Mouse (Mus musculus) C2C12 (cell line): ENCODE results near the gene Stap2. TPM values are rescaled to one million over a fixed set of nuclear protein-coding genes. Genes with fewer than 3 reads are reported as not detected.

Experiments
- H3K27me3 ChIP-seq: one replicate; pipeline ENCODE4 v1.6.1; 2011; ENCODE audit not compliant: control insufficient read depth, insufficient read depth, insufficient read length
- H3K36me3 ChIP-seq: one replicate; pipeline ENCODE4 v1.6.1; 2011; ENCODE audit not compliant: control insufficient read depth, insufficient read depth
- H3K4me3 ChIP-seq: one replicate; pipeline ENCODE4 v1.5.1; 2011; ENCODE audit warnings: mild to moderate bottlenecking, control low read depth; ENCODE audit not compliant: poor library complexity, insufficient read depth, severe bottlenecking
- H3K79me2 ChIP-seq: one replicate; pipeline ENCODE4 v1.6.1; 2011; ENCODE audit not compliant: control insufficient read depth, insufficient read depth
- H3K79me3 ChIP-seq: one replicate; pipeline ENCODE4 v1.6.1; 2011; ENCODE audit warnings: low read depth, control low read depth
- H3ac ChIP-seq: one replicate; pipeline ENCODE3; 2011; ENCODE audit warnings: low read depth; ENCODE audit not compliant: control insufficient read depth, insufficient read length
- CEBPB ChIP-seq: IDR thresholded peaks from one replicate; pipeline ENCODE4 v1.6.1; 2011; ENCODE audit warnings: low read depth, mild to moderate bottlenecking, control low read depth, moderate library complexity
- CTCF ChIP-seq: IDR thresholded peaks from one replicate; pipeline ENCODE4 v1.5.1; 2011; ENCODE audit not compliant: control insufficient read depth, insufficient read depth, insufficient read length
- FOSL1 ChIP-seq: IDR thresholded peaks from one replicate; pipeline ENCODE4 v1.8.0; 2011; ENCODE audit warnings: mild to moderate bottlenecking, low read length; ENCODE audit not compliant: poor library complexity, insufficient read depth, severe bottlenecking
- MAX ChIP-seq: IDR thresholded peaks from one replicate; pipeline ENCODE4 v1.6.1; 2011; ENCODE audit warnings: mild to moderate bottlenecking, control low read depth
- MYOD1 ChIP-seq: IDR thresholded peaks from one replicate; pipeline ENCODE4 v1.6.1; 2011; ENCODE audit warnings: low read depth; ENCODE audit not compliant: control insufficient read depth, insufficient read length
- MYOG ChIP-seq: IDR thresholded peaks from one replicate; pipeline ENCODE4 v1.6.1; 2011; ENCODE audit not compliant: control insufficient read depth, insufficient read length; ENCODE audit errors: extremely low read depth
- USF1 ChIP-seq: IDR thresholded peaks from one replicate; pipeline ENCODE4 v1.6.1; 2011; ENCODE audit warnings: low read depth, mild to moderate bottlenecking, control low read depth, moderate library complexity
- polyA plus RNA-seq: library from polyadenylated mRNA; unstranded; fragments of >200 nt; fragmentation: generic; extraction: Trizol; gene quantifications from one replicate; pipeline ENCODE4 v1.2.1, GENCODE M21; 2012; ENCODE audit warnings: missing spikeins

The Stap2 gene
- polyA plus RNA-seq, 1 experiment: 0.48 TPM

DNA sequence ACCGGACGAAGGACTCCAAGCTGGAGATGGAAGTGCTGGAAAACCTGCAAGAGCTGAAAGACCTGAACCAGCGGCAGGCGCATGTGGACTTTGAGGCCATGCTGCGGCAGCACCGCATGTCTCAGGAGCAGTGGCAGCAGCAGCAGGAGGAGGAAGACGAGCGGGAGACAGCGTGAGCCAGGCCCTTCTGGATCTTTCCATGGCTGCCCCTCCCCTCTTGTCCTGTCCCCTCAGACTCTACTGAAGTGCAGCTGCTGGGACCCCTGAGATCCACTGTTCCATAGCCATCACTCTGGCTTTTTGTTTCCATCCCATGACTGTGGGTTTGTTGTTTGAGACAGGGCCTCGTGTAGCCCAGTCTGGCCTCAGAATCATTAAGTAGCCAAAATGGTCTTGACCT lies 40.9 kb downstream of the Stap2 start:
- Histone ChIP-seq H3K79me2 (peaks cover 12% of the 10 kb centered on the region), H3K79me3 (peaks cover 11% of the 10 kb centered on the region), H3K36me3 (peaks cover 31% of the 10 kb centered on the region), H3K27me3 (no peaks in the 10 kb centered on the region), H3K4me3 (no peak overlapping the region), H3ac (no peak overlapping the region)
- no peak for TF ChIP-seq CTCF
- TF ChIP-seq MAX: no peak
- no peak for TF ChIP-seq MYOG
- no peak for TF ChIP-seq FOSL1
- no peak for TF ChIP-seq MYOD1
- TF ChIP-seq USF1: no peak
- no peak for TF ChIP-seq CEBPB

DNA sequence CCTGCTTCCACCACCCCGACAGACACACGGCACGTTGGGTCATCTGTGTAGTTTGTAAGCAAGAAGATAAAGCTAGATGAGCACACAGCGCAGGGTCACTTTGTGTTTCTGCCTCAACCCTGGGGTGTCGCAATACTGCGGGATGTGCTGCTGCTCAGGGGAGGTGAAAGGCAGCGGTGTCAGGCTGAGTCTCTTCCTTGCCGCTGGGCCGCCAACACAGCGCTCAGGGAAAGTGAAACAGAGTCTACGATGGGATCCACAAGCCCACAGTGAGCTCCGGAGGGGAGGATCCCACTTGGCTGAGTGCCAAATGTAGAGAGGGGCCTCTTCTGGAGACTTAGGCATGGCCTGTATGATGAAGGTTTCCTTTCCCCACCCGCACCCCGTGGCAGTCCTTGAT lies 42.2 kb downstream of the Stap2 start:
- no peak overlapping the region for H3K4me3 ChIP-seq
- peaks cover 31% of the 10 kb centered on the region for H3K36me3 ChIP-seq
- H3K27me3 ChIP-seq: no peaks in the 10 kb centered on the region

DNA sequence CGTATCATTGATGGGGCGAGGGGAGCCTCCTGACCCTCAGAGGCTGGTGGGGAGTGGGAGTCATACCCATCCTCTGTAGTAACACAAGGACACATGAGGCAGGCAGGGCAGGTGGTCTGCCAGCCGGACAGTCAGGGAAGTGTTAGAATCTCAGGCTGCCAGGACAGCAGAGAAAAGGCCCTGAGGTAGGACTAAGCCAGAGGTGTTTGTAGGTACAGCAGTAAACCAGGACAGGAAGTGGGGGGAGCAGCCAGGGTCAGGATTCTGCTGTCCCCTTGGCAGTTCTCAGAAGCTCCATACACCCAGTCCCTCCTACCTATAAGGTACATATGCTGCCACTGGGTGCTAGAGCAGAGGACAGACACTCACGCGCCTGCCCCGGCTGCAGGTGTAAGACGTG lies 43.8 kb downstream of the Stap2 start:
- TF ChIP-seq MYOD1 (no peak), CEBPB (no peak), CTCF (no peak), MYOG (no peak), MAX (no peak), FOSL1 (no peak)
- Histone ChIP-seq H3K27me3 (no peaks in the 10 kb centered on the region), H3K79me3 (peaks cover 11% of the 10 kb centered on the region), H3K4me3 (no peak overlapping the region), H3ac (no peak overlapping the region), H3K79me2 (peaks cover 12% of the 10 kb centered on the region), H3K36me3 (peaks cover 20% of the 10 kb centered on the region)

More for the DNA sequence above, 42.2 kb downstream of the Stap2 start:
- Histone ChIP-seq H3ac (no peak overlapping the region), H3K79me3 (peaks cover 11% of the 10 kb centered on the region), H3K79me2 (peaks cover 12% of the 10 kb centered on the region)
- TF ChIP-seq CEBPB (peak; percentile 19), CTCF (no peak)

DNA sequence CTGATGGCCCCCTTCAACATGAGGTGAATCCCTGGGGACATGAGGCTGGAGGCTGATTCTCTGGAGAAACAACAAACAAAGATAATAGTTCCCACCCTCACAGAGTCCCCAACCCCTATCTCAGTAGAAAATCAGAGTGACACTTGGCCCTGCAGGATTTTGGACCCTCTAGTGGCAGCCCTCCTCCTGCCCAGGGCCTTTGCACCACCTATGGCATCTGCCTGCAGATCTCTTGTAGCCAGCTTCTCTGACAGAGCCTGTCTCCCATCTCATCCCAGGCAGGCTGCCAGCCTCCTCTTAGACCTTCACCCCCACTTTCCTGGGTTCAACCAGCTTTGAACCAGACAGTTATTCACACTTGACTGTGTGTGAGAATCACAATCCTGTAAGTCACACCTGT lies 44.6 kb downstream of the Stap2 start:
- H3K79me3 ChIP-seq: peaks cover 11% of the 10 kb centered on the region

DNA sequence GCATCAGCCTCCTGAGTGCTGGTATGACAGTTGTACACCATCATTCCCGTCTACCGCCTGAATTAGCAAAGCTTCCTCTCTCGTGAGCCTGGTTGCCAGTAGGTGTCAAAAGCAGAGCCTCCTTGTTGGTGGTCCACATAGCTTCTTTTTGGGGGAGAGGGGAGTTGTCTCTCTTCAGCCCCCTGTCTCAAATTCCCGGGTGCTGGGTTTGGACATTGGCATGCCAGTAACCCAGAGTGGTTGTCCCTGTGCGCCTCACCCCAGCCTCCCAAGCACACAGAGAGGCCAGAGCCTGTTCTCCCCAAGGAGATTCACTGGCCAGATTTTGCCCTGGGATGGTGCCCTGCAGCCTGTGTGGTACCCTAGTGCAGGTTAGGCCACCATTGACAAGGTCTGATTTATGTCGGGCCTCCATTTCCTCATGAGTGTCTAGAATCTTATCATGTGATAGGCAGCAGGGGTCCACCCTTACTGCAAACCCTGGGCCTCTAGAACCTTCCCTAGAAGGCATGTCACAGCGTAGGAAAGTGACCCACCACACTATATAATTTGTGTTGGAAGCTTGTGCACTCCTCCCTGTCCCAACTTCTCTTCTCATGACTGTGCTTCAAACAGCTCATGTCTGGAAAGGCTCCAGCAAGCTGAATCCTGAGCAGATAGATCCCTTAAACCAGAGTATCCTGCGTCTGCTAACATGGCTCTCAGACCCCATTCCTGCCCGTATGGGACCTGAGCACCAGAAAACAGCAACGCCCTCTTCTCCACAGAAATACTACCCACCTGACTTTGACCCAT lies 45.2 kb downstream of the Stap2 start:
- no peak for TF ChIP-seq MYOD1
- no peak for TF ChIP-seq FOSL1
- H3K79me2 ChIP-seq: peaks cover 12% of the 10 kb centered on the region
- peak overlapping the region; percentile 49 for H3ac ChIP-seq
- peak overlapping the region; percentile 40 for H3K4me3 ChIP-seq
- H3K36me3 ChIP-seq: peaks cover 18% of the 10 kb centered on the region
- H3K27me3 ChIP-seq: peaks cover under 1% of the 10 kb centered on the region
- peaks cover 11% of the 10 kb centered on the region for H3K79me3 ChIP-seq

More for the DNA sequence above, 44.6 kb downstream of the Stap2 start:
- no peak overlapping the region for H3K4me3 ChIP-seq
- TF ChIP-seq CEBPB (no peak), MAX (no peak), CTCF (no peak)
- H3K79me2 ChIP-seq: peaks cover 12% of the 10 kb centered on the region
- no peaks in the 10 kb centered on the region for H3K27me3 ChIP-seq
- H3ac ChIP-seq: no peak overlapping the region
- H3K36me3 ChIP-seq: peaks cover 18% of the 10 kb centered on the region

DNA sequence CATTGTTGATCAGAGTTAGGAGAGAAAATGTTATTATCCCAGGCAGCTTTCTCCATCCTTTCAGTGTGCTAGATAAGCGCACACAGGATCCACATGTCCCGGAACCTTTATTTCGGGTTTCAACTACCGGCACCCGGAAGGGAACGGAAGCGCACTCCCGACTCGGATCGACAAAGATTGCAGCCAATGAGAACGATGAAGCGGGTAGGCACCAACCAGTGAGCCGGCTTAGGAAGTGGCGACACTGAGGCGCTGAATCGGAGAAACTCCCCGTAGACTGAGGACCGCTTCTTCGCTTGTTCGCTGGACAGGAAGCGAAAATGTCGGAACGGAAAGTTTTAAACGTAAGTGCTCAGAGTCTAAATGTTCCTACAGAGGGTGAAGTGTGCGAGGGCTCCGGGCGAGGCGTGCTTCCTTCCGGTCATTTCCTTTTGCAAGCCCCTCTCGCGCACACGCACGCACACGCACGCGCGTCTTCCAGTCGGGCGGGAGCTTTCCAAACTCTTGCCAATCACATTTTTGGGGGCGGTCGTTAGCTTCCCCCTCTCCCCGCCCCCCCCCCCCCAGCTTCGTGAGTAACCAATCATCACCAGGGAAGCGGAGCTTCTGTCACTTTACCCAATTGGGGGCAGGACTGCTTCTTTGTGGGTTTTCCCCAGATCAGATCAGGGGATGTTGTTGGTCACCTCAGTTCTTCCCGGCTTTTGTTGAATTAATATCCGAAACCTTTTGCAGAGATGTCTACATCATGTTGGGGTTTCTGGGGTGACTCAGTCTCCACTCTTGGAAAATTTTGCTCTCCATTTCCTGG lies 46.3 kb downstream of the Stap2 start, which contains the start of gene Yju2:
TSS of gene Yju2 (plus strand) at position 182 of the 811 bp plus-strand sequence.
- no peak for TF ChIP-seq FOSL1
- peak; percentile 23 for TF ChIP-seq MAX

More for the DNA sequence above, 46.3 kb downstream of the Stap2 start, which contains the start of gene Yju2:
- Histone ChIP-seq H3K36me3 (peaks cover 15% of the 10 kb centered on the region), H3ac (peak within 1 kb of the TSS; percentile 66), H3K27me3 (peaks cover 9% of the 10 kb centered on the region), H3K79me2 (peaks cover 12% of the 10 kb centered on the region), H3K4me3 (peak within 1 kb of the TSS; percentile 40), H3K79me3 (peaks cover 11% of the 10 kb centered on the region)
